Comparison of ENCODE assay signal across 8 mouse cellular contexts in genomic region chrX:111462495-111462832, GRCm38 (mm10).
DNase-seq lines count a peak whose midpoint lies in the region; ATAC-seq and TF ChIP-seq lines count a peak whose summit lies in the region.

No protein-coding gene starts in this region.

- H3K4me1 ChIP-seq in testis, adult 2 months (ENCODE audit: control insufficient read depth, insufficient read depth, low read length) = no peaks in the 10 kb centered on the region
- H3K4me1 ChIP-seq in embryonic facial prominence, embryonic 12.5 days = no peaks in the 10 kb centered on the region
- H3K4me1 ChIP-seq in heart, embryonic 15.5 days (replicated peaks) = no peaks in the 10 kb centered on the region
- H3K4me1 ChIP-seq in midbrain, embryonic 11.5 days (ENCODE audit: control insufficient read depth, insufficient read depth, low read length) = no peaks in the 10 kb centered on the region

- TF ChIP-seq CTCF in testis, adult 2 months (IDR thresholded peaks at IDR 0.05; ENCODE audit: control insufficient read depth, insufficient read depth, insufficient replicate concordance, low read depth, low read length) = no peak

- TF ChIP-seq POLR2A in testis, adult 2 months (IDR thresholded peaks at IDR 0.05; ENCODE audit: control insufficient read depth, low read depth, low read length) = no peak

- WGBS in embryonic facial prominence, embryonic 12.5 days = 20% methylated on average over 21 of the region's 21 CpGs
- WGBS in heart, embryonic 15.5 days = 13% methylated on average over 19 of the region's 21 CpGs
- WGBS in midbrain, embryonic 11.5 days = 22% methylated on average over 18 of the region's 21 CpGs

- H3K4me2 ChIP-seq in embryonic facial prominence, embryonic 12.5 days (replicated peaks) = peak overlapping the region; percentile 47
- peak overlapping the region; percentile 82 for H3K4me2 ChIP-seq in heart, embryonic 15.5 days
- peak overlapping the region; percentile 45 for H3K4me2 ChIP-seq in midbrain, embryonic 11.5 days

- ATAC-seq in embryonic facial prominence, embryonic 12.5 days (ENCODE audit: insufficient number of reproducible peaks, insufficient read depth, low FRiP score, low TSS enrichment) = peak; percentile 4; the same call in 1 of the 2 replicates
- 0 out of 2 replicates have a peak, but pooled peaks have one; percentile 50 for ATAC-seq in heart, embryonic 15.5 days (replicated peaks; ENCODE audit: insufficient number of reproducible peaks, insufficient read depth, low FRiP score, low read depth)
- ATAC-seq in midbrain, embryonic 11.5 days (ENCODE audit: low FRiP score) = peak; percentile 68
- ATAC-seq in activated CD4-positive, CD25-positive, alpha-beta regulatory T cell, adult 4 months = no peak

- peak overlapping the region; percentile 68 for H3K9ac ChIP-seq in embryonic facial prominence, embryonic 12.5 days
- peak overlapping the region; percentile 54 for H3K9ac ChIP-seq in heart, embryonic 15.5 days
- H3K9ac ChIP-seq in midbrain, embryonic 11.5 days (ENCODE audit: low read length) = peak overlapping the region; percentile 67

- peak overlapping the region; percentile 89 for H3K4me3 ChIP-seq in testis, adult 2 months (ENCODE audit: control insufficient read depth, low read depth, low read length)
- peak overlapping the region; percentile 58 for H3K4me3 ChIP-seq in embryonic facial prominence, embryonic 12.5 days
- peak overlapping the region; percentile 64 for H3K4me3 ChIP-seq in heart, embryonic 15.5 days
- H3K4me3 ChIP-seq in midbrain, embryonic 11.5 days (ENCODE audit: low read depth, low read length) = peak overlapping the region; percentile 59

- no peaks in the 10 kb centered on the region for H3K27me3 ChIP-seq in testis, adult 2 months (ENCODE audit: control insufficient read depth, insufficient read depth, low read length)
- H3K27me3 ChIP-seq in embryonic facial prominence, embryonic 12.5 days = no peaks in the 10 kb centered on the region
- H3K27me3 ChIP-seq in heart, embryonic 15.5 days = no peaks in the 10 kb centered on the region
- no peaks in the 10 kb centered on the region for H3K27me3 ChIP-seq in midbrain, embryonic 11.5 days (ENCODE audit: control insufficient read depth, insufficient read depth, low read length)

- no peak for DNase-seq in testis, postnatal 14 days (ENCODE audit: low spot score)
- peak; percentile 1 for DNase-seq in layer of hippocampus, adult 9-11 months
- no peak for DNase-seq in midbrain, embryonic 11.5 days (ENCODE audit: low spot score, missing footprints)
- no peak for DNase-seq in ovary, adult 18-20 months (ENCODE audit: low spot score)

- H3K27ac ChIP-seq in testis, adult 2 months (ENCODE audit: control insufficient read depth, insufficient read depth, low read depth, low read length) = peak overlapping the region; percentile 70
- peak overlapping the region; percentile 85 for H3K27ac ChIP-seq in embryonic facial prominence, embryonic 12.5 days
- H3K27ac ChIP-seq in heart, embryonic 15.5 days = peak overlapping the region; percentile 45
- H3K27ac ChIP-seq in midbrain, embryonic 11.5 days (ENCODE audit: low read depth, low read length) = peak overlapping the region; percentile 45; the same call in 1 of the 2 replicates

- H3K9me3 ChIP-seq in embryonic facial prominence, embryonic 12.5 days = no peaks in the 10 kb centered on the region
- no peaks in the 10 kb centered on the region for H3K9me3 ChIP-seq in heart, embryonic 15.5 days (replicated peaks)
- H3K9me3 ChIP-seq in midbrain, embryonic 11.5 days (ENCODE audit: control insufficient read depth, low read length) = no peaks in the 10 kb centered on the region

- H3K36me3 ChIP-seq in testis, adult 2 months (ENCODE audit: control insufficient read depth, insufficient read depth, low read length) = no peaks in the 10 kb centered on the region
- H3K36me3 ChIP-seq in embryonic facial prominence, embryonic 12.5 days = no peaks in the 10 kb centered on the region
- H3K36me3 ChIP-seq in heart, embryonic 15.5 days = no peaks in the 10 kb centered on the region
- H3K36me3 ChIP-seq in midbrain, embryonic 11.5 days (ENCODE audit: control insufficient read depth, insufficient read depth, low read length) = no peaks in the 10 kb centered on the region
